Mouse (Mus musculus) urinary bladder, postnatal 36 days (tissue): ENCODE data around the gene Trim2.

ENCODE experiments used
- DNase-seq, 2 experiments: peaks; one replicate each; pipeline ENCODE4 v3.0.0; 2022; ENCODE audit warnings: low spot score in 2 of 2, mixed read lengths in 1 of 2

Trim2 gene

DNA sequence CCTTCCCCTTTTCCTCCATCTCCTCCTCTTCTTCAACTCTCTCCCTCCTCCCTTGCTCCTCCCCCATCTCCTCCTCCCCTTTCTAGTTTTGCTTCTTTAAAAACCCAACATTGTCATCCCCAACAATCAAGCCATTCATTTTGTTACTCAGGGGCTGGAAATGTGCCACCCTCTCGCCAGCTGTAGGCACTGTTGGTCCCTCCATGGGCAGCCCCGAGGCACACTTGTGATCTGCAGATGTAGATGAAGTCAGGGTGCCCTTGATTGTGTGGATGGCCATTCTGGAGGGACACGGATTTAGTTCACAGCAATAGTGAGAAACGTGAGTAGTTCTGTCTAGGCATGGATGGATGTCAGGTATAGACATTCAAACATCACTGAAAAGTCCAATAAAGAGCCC, 17.7 kb downstream of the Trim2 start:
- DNase-seq = no peak

DNA sequence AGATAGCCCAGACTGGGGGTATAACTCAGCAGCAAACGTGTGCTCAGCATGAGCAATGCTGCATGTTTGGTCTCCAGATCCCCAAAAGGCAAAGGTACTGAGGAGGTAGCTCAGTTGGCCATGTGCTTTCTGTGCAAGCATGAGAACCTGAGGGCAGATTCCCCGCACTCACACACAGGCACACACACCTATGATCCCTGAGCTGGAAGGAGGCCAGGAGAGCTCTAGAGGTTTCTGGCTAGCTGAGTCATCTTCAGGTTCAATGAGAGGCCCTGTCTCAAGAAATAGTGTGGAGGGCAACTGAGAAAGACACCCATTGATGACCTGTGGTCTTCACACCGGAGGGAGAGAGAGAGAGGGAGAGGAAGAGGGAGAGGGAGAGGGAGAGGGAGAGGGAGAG, 19.4 kb downstream of the Trim2 start:
- no peak for DNase-seq

DNA sequence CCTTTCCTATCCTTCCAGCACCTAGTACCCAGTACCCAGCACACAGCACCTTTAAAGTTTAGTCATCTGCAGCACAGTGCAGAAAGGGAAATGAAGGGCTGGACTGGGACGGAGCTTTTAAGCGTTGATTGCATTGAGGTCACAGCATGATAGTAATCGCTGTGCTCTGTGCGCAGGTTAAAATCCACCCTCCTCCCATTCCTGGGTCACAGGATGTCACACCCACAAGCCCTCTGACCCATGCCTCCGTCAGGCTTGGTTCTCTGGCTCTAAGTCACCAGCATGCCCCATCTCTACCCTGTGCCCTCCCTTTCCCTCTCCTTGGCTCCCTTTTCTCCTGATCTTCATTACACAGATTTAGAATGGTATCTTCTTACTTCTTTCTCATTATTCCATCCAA, 20.4 kb downstream of the Trim2 start:
- DNase-seq = no peak

DNA sequence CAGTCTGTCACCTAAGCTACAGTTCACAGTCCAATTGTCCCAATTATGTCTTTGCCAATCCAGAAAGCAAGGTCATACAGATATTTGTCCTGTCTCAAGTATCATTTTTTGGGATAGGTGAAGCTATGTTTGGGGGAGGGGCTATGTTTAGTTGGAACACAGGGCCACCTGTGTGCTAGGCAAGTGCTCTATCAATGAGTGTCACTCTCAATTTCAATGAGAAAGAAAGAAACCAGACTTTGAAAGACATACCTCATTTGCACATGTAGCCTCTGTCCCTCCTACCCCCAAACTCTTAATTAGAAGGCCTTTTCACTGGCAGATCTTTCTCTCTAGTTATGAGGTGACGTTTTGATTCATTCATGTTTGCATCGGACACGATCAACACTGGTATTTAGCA, 21.9 kb downstream of the Trim2 start:
- DNase-seq = no peak

DNA sequence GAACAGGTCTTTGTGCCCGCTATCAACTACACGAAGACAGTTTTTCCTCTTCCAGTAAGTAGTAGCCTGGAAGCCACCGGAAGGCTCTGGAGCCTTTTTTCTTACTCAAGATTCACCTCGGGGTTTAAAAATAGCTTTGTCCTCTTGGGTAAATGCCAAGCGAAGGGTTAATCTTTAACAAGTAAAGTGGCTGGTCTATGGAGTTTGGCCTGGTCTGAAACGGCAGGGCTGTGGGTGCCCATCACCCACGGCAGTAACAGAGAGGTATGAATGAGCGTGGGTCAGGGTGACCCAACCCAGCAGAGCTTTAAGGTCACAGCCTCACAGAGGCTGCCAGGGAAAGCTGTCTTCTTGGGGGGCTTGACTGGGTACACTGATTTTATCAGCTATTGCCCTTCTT, 23.2 kb downstream of the Trim2 start:
- DNase-seq = no peak

DNA sequence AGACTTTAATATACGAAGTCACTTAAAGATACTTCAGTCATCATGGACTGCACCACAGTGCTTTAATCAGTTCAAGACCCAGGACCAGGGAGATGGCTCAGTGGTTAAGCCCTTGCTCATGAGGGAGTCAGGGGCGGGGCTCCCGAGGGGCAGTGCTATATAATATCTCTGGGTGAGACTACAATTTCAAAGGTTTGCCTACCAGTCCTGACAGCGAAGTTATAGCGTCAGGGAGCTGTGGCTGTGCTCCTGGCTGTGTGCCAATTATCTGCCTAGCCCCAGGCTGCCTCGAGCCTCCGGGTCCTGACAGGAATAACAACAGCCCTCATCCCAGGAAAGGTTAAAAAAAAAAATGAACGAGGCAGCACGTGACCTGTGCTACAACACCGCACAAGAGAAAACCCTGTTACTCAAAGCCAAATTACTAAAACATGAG, 24.7 kb downstream of the Trim2 start:
- no peak for DNase-seq

DNA sequence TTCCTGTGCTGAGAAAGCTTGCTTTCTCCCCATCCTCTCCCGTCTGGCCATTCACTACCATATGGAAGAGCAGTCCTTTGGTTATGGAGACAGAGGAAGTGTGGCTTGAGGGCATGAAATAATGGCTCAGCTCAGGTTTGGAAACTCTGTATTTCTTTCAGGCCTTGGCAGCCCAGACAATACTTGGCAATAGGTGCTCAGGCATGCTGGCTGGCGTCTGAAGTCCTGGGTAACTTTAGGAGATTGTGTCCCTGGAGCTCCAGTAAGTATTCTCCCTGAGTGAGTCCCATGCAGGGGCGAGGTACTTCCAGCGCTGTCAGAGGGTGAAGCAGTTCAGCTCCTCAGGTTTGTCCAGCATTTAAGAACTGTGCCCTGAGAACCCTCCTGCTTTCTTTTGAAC, 27.9 kb downstream of the Trim2 start:
- no peak for DNase-seq

DNA sequence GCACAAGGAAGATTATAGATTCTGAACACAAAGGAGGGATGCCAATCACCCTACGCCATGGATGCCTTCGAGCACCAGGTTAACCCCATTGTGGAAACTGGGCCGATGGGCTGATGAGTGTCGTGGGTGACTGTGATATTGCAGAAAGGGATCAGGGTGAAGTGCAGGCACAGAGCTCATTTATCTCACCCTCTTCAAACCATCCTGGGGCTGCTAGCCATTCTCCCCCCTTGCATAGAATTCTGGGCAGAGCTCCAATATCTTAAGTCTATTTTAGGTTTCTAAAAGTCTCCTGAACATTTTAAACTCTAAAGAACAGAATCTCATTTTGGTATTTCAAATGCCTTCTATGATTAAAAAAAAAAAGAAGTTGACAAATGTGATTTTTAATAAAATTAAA, 31.6 kb downstream of the Trim2 start:
- DNase-seq = no peak

DNA sequence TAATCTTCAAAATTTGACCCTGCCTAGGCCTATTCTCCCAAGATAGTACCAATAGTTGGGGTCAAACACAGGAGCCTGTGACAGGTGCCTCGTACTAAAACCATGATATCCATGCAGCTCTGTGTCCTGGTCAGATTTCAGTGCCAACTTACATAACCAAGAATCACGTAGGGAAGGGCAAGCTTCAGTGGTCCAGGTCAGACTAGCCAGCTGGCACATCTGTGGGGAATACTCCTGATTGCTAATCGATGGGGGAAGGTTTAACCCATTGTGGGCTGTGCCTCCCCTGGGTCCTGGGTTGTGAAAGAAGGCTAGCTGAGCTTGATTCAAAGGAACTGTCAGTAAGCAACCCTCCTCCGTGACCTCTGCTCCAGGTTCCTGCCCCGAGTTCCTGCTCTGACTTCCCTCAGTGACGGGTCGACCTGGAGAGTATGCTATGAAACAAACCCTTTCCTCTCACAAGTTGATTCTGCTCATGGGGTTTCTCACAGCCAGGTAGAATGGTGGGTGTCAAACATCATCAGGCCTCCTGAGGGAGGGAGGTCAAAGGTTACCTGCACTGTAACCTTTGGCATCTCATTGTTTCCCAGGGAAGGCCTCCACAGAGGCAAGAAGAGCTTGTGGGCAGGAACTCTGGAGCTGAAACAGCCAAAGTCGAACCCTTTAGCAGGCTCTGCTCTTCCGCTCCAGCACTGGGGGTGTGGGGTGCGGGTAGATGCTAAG, 34.2 kb downstream of the Trim2 start:
- DNase-seq = no peak

DNA sequence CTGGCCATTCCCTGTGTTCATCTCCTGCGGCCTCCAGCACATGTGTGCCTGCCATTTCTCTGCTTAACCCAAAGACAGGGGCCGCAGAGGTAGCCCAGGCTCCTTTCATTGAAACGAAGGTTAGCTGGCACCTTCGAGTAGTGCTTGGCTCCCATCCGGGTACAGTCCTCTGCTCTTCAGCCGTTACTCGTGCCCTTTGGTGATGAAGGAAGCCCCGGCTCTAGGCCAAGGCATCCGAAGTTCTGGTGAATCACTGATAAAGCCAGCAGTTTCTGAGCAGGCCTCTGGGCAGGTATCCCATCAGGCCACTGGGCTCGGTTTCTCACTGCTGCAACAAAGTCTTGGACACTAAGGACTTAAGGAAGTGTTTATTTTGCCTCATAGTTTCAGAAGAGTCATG, 34.9 kb downstream of the Trim2 start:
- DNase-seq = no peak

DNA sequence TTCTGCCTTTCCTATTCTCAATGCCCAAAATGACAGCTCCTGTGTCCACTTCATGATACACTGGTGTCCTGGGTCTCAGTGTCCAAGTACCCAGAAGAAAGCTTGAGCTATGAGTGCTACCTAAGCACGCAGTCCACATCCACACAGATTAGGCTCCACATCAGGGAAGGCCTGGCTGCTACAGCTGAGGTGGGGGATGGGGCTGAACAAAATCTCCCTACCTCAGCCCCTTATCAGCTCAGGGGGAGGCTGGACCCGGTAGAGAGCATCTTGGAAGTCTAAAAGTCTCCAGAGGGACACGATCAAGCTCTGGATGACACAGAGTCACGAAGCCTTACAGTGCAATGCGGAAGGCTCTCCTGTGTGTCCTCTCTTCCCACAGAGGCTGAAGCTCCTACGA, 35.6 kb downstream of the Trim2 start:
- DNase-seq = no peak

DNA sequence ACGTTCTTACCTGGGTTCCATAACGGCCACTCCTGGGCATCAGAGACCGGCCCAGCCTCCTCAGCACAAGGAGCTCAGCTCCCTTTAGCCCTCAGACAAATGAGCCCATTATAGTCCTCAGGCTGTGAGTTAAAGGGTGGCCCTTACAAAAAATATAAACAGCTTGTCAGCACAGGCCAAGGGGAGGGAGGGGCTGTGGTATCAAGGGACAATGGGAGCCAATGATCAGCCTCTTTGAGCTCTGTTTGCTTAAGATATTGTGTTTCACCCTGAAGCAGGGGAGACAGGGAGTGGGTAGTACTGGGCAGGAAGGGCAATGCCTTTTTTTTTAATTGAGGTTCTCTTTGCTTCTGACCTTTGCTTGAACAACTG, 36.1 kb downstream of the Trim2 start:
- DNase-seq = no peak

DNA sequence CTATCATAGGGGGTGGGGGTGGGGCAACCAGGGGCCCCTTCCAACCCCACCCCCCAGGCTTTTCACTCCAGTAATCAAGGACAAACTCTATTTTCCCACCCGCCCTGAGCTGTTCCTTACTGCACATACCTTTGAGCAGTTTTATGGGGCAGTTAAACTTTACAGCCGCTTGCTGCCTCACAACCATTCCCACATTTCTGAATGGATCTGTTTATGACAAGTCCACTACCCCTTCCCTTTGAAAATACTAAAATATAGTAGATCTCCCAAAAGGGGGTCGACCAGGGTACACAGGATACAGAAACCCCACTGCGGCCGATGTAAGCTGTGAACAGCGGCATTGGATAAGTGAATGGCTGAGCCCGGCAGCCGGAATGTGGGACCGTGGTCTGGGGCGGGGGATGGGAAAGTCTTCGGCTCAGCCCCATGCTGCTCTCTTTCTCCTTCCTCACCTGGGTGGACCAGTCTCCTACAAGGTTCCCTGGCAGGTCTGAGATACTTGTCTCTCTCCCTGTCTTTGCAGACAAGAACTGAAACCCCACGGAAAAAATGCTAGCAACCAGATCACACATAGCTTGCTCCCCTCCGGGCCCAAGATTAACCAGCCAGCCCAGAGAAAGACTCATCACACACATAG, 36.6 kb downstream of the Trim2 start:
- no peak for DNase-seq

DNA sequence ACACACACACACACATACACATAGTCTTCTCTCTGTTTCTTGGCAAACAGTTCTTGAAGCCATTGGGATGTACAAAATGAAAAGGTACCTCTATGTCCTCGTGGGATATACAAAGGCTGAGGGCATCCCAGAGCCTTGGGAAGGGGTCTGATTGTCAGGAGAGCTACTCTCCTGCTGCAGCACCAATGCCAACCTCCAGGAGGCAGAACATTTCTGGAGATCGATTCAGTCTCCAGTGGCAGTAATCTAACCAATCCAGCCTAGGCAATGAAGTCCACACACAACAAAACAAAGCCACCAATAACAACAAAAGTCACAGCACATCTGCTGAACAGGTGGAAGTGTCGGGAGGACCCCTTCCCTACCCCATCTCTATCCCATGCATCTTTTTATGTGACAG, 38.2 kb downstream of the Trim2 start:
- DNase-seq = no peak

DNA sequence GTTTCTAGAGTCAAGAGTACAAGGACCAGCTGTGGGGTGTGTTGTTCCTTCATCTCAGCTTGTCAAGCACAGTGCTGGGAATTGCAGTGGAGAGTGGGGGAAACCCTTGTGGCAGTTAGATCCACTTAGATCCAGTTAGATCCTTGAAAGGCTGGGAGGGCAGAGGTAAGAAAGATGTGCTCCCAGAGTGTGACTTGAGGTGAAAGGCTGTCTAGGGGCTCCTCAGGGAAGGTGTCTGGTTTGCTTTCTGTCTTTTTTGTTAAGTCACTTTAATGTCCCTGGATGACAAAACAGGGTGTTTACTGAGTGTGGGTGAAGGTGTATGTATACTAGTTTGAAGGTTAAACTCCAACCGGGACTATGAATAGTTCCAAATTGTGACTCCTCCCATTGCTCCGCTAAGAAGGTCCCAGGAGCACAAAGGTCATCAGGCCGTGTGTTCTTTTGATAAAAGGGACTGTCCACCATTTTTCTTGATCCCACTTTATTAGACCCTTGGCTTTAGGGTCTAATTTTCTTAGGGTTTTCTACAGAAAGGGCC, 40.2 kb downstream of the Trim2 start:
- no peak for DNase-seq

DNA sequence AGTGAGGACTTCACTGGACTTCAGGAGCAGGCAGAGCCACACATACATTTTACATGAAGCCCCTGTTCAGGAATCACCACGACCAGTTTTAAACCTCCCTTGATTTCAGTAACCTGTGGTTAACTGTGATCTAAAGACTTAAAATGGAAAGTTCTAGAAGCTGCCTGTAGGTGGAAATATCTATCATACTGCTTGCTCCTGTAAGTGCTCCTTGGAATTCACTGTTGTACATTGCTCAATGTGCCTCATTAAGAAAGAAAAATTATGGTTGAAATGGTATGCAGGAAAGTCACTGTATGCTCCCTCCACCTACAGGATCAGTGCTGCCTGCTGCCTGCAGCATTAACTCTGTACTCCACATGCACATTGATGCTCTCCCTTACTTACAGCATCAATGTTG, 41.6 kb downstream of the Trim2 start:
- no peak for DNase-seq

DNA sequence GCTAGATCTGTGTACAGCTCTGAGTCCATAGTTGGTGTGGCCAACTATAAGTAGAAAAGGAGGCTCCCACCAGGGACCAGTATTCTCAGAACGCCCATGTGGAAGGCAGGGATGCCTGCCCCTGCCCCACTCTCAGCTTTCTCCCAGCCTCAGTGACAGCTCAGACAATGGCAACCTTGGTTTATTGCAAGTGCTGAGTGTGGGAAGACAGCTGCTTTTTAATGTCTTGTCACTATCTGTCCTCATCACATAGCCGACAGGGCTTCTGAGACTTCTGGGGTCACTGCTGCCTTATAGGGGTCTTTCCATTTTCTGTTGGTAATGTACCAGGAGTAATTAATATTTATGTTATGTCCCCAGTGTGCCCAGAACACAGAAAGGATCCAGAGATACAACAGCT, 42.3 kb downstream of the Trim2 start:
- no peak for DNase-seq

DNA sequence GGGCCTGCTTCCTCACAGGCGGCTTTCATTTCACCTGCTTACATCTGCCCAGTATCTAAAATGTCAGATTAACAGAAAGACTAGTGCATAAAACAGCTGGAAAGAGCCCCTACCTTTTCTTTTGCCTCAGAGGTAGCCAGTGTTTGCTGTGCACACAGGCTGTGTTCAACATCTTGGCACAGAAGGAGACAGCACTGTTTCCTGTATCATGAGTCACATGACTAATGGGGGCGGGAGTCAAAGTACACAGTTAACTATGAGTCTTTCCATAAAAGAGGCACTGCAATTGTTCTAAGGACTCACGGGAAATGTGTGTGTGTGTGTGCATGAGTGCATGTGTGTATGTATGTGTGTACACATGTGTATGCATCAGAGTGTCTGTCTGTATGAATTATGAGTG, 43.9 kb downstream of the Trim2 start:
- no peak for DNase-seq

DNA sequence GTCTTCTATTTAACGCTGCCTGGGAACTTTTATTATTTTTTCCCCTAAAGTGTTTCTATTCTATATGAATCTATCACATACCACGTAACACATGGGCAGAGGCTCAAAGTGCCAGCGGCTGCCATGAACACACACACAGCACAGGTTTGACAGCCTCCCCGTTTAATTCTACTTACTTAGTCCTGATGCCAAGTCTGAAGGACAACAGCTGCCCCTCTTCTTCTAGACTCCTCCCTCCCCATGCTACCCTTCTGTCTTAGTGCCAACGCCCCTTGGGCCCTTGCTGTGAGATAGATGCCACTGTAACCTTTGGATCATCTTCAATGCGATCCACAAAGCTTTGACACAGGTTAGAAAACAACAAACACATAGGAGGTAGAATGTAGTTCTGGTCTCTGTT, 44.8 kb downstream of the Trim2 start:
- no peak for DNase-seq

DNA sequence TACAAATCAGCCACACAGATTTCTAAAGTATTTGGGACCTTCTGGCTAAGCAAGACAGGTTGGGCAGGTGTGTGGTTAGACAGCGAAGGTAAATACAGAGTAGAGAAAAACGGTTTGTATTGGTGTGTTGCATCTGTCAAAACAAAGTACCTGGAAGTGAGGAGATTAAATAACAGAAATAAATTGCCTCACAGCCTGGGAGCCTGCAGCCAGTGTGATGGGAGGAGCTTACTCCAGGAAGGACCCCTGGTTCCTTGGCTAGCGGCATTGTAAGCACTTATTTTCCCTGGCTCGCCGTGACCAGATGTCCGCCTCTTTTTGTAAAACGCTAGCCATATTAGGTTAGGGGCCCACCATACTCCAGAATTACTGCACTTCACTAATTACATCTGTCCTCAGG, 45.8 kb downstream of the Trim2 start:
- no peak for DNase-seq

DNA sequence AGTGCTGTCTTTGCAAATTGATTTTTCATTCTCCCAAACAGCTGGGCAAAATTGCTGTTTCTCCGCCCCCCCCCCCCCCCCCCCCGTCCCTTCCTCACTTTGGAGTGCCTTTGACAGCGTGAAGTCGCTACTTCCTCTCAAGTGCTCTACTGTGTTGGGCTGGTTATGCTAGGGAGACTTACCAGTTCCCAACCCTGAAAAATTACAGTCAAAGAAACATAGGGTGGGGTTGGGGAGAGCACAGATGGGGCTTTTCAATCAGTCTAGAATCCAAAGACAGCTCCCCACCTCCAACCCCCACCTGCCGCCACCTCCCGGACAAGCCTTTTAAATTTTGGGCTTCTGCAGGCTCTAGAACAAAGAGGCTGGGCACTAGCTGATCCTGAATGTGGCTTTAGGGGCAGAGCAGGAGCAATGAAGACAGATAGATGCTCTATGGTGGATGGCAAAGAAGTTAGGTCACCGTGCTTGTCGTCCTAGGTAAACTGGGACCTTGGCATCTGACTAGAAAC, 46.6 kb downstream of the Trim2 start:
- DNase-seq = no peak

DNA sequence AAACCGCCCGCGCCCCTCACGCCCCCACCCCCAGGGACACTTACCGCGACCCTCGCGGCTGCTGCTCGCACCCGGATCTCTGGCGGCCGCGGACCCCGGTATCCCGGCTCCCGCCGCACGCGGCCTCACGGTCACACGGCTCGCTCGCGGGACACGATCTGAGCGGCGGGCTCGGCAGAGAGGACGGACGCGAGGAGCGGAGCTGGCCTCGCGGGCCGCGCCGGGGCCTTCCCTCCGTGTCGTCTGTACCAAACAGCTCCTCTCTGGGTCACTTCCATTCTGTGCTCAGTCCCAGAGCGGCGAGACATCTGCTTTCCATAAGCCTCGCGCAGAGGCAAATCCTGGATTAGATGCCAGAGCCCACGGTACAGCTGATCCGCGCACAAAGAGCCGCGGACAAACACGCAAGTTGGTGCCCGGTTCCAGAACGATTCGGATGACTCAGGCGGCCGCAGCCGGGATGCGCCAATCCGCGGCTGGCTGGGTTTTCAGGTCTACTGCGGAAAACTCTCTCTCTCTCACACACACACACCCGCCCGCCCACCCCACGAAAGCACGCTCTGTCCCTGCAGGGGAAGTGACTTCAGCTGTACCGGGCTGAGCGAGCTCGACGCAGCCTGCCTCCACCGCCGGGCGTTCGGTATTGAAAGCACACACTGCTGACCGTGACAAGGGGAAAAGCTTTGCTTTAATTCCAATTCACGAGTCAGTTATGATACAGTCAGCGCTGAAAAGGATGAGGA, 47.2 kb downstream of the Trim2 start:
- peak; percentile 53 to 67 for DNase-seq
